Mouse (Mus musculus) erythroblast, embryonic 14.5 days (primary cell): Measurements from ENCODE around the gene Slc10a2.

Source experiments
- GATA1 ChIP-seq: IDR thresholded peaks from 2 replicates; pipeline ENCODE4 v1.6.1; 2012; ENCODE audit warnings: low read length, inconsistent platforms, mixed read lengths
- TAL1 ChIP-seq: IDR thresholded peaks from 3 replicates; pipeline ENCODE4 v1.6.1; 2012; ENCODE audit warnings: low read length, inconsistent platforms, mixed read lengths

- TF ChIP-seq TAL1 (no peak), GATA1 (no peak)
Measured at GRCm38 (mm10) chr8:5073654-5074293, 31.4 kb downstream of the Slc10a2 start.
